Mouse (Mus musculus) hindbrain, embryonic 12.5 days (tissue): ENCODE data around the gene Eci1. TPM values are rescaled to one million over a fixed set of nuclear protein-coding genes. Genes with fewer than 3 reads are reported as not detected.

ENCODE experiments used
- ATAC-seq: fragments of 200-750 bp; cut with Nextera tagmentation; 2 replicates; pipeline ENCODE4 v1.8.0; 2017; ENCODE audit warnings: moderate TSS enrichment; ENCODE audit not compliant: low FRiP score
- H3K27ac ChIP-seq: fragments of 300-500 bp; sonication (generic); 2 replicates; pipeline ENCODE4 v1.5.1; 2016; ENCODE audit warnings: mild to moderate bottlenecking
- H3K27me3 ChIP-seq: fragments of 300-500 bp; sonication (generic); 2 replicates; pipeline ENCODE4 v1.6.1; 2016; ENCODE audit warnings: mild to moderate bottlenecking
- H3K36me3 ChIP-seq: fragments of 300-500 bp; sonication (generic); 2 replicates; pipeline ENCODE4 v1.6.1; 2016; ENCODE audit warnings: mild to moderate bottlenecking
- H3K4me1 ChIP-seq: fragments of 300-500 bp; sonication (generic); 2 replicates; pipeline ENCODE4 v1.6.1; 2016
- H3K4me2 ChIP-seq: fragments of 300-500 bp; sonication (generic); replicated peaks from 2 replicates; pipeline ENCODE4 v1.6.1; 2016; ENCODE audit warnings: mild to moderate bottlenecking
- H3K4me3 ChIP-seq: fragments of 300-500 bp; sonication (generic); 2 replicates; pipeline ENCODE4 v1.5.1; 2016; ENCODE audit warnings: mild to moderate bottlenecking
- H3K9ac ChIP-seq: fragments of 300-500 bp; sonication (generic); 2 replicates; pipeline ENCODE4 v1.6.1; 2016; ENCODE audit warnings: mild to moderate bottlenecking, moderate library complexity
- H3K9me3 ChIP-seq: fragments of 300-500 bp; sonication (generic); replicated peaks from 2 replicates; pipeline ENCODE4 v1.6.1; 2016; ENCODE audit warnings: mild to moderate bottlenecking
- whole genome bisulfite sequencing: fragments of 180-500 bp; shearing (Covaris S2); methylation state at CpG from one replicate; pipeline ENCODE4 v1.1.7; 2016; 5-methylcytosine and 5-hydroxymethylcytosine counted together
- polyA plus RNA-seq: library from polyadenylated mRNA; unstranded; fragments of >200 nt; fragmentation: Nextera tagmentation; extraction: Ambion mirVana; gene quantifications from 2 replicates; pipeline ENCODE4 v1.2.1, GENCODE M21; 2016

Eci1 gene
- polyA plus RNA-seq, 1 experiment from 2014 or later = 62.4 TPM

DNA sequence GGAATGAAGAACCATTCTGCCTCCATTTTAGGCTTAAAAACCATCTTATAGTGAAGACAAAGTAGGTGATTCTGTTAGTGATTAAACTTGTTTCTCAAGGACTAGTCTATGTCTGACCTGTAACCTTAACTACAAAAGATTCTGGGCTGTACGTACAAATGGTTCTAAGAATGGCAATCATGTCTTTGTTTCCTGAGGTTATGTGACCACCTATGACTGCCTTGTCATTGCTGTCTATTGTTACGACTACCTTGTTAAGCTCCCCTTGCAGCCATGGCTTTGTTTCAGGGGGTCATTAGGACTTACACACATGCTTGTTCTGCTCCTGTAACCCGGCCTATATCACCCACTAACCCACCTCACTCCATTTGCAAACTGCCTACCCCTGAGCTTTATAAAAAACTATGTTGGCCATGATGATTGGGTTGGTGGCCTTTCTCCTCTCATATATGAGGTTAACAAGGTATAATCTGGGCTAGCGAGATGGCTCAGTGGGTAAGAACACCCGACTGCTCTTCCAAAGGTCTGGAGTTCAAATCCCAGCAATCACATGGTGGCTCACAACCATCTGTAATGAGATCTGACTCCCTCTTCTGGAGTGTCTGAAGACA lies 42.3 kb downstream of the Eci1 start:
- no peak for ATAC-seq
- Histone ChIP-seq H3K4me2 (no peak overlapping the region), H3K27me3 (no peaks in the 10 kb centered on the region), H3K9ac (no peak overlapping the region), H3K4me1 (peaks cover 26% of the 10 kb centered on the region), H3K4me3 (no peak overlapping the region), H3K27ac (no peak overlapping the region), H3K36me3 (peaks cover 6% of the 10 kb centered on the region; the same call in 1 of the 2 replicates), H3K9me3 (no peaks in the 10 kb centered on the region)
- 93% methylated on average over 5 of the region's 5 CpGs for WGBS

DNA sequence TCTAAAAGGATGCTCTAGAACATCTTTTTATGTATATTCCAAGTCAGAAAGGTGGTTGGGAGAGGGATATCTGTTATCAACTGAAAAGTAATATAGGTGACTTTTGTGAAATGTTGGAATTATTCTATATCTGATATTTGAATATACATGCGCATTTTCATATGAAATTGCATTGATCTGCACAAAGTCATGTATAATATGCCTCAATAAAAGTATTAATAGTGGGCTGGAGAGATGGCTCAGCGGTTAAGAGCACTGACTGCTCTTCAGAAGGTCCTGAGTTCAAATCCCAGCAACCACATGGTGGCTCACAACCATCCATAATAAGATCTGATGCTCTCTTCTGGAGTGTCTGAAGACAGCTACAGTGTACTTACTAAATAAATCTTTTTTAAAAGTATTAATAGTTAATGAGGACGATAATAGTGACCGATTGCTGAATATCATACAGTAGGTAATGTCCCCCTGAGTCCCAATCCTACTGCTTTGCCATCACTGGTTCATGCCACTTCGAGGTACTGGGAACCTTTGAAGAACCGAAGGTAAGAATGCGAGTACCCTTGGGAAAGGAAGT lies 43.0 kb downstream of the Eci1 start:
- Histone ChIP-seq H3K4me2 (peak overlapping the region; percentile 93), H3K4me3 (peak overlapping the region; percentile 90), H3K4me1 (peaks cover 32% of the 10 kb centered on the region), H3K27me3 (no peaks in the 10 kb centered on the region), H3K9me3 (no peaks in the 10 kb centered on the region), H3K36me3 (peaks cover 13% of the 10 kb centered on the region), H3K27ac (peak overlapping the region; percentile 88), H3K9ac (peak overlapping the region; percentile 91)
- ATAC-seq = no peak; the same call in 1 of the 2 replicates
- WGBS = 16% methylated on average over 7 of the region's 7 CpGs

DNA sequence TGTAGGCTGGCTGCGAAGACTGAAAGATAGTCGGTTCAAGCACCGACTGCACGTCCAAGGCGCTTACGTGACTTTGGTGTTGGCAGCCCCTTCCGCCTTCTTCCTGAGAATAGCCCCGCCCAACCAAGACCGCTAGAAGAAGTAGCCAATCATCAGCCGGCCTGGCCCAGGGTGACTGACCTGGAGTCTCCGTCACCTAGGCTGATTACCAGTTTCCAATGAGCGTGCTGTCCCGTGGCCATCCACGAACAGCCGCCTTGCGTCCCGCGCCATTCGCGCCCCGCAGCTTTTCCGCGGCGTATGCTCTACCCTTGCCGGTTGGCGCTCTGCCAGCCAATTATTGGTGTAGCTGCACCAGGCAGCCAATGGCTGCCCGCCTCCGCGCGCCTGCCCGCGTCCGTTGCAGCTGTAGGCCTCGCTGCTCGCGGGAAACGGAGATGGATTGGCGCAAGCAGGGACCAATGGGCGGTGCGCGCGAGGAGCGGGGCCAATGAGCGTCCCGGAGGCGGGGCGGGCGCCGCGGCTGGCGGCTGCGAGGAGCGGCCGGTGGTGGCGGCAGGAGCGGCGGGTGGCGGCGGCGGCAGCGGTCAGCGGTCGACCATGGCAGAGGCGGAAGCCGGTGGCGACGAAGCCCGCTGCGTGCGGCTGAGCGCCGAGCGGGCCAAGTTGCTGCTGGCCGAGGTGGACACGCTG lies 43.6 kb downstream of the Eci1 start, which contains the start of the genes E4f1 and Pgp:
E4f1 (minus strand) TSS at position 404 of the 693 bp plus-strand sequence.
Pgp (plus strand) TSS at position 483 of the 693 bp plus-strand sequence.
- H3K27me3 ChIP-seq = no peaks in the 10 kb centered on the region
- H3K4me3 ChIP-seq = peak within 1 kb of the TSS; percentile 90
- ATAC-seq = peak; percentile 98
- under 1% methylated on average over 58 of the region's 75 CpGs for WGBS
- peak within 1 kb of the TSS; percentile 91 for H3K9ac ChIP-seq
- peaks cover 19% of the 10 kb centered on the region for H3K36me3 ChIP-seq
- H3K27ac ChIP-seq = peak within 1 kb of the TSS; percentile 88
- H3K4me1 ChIP-seq = peaks cover 35% of the 10 kb centered on the region
- H3K4me2 ChIP-seq = peak within 1 kb of the TSS; percentile 93
- no peaks in the 10 kb centered on the region for H3K9me3 ChIP-seq

DNA sequence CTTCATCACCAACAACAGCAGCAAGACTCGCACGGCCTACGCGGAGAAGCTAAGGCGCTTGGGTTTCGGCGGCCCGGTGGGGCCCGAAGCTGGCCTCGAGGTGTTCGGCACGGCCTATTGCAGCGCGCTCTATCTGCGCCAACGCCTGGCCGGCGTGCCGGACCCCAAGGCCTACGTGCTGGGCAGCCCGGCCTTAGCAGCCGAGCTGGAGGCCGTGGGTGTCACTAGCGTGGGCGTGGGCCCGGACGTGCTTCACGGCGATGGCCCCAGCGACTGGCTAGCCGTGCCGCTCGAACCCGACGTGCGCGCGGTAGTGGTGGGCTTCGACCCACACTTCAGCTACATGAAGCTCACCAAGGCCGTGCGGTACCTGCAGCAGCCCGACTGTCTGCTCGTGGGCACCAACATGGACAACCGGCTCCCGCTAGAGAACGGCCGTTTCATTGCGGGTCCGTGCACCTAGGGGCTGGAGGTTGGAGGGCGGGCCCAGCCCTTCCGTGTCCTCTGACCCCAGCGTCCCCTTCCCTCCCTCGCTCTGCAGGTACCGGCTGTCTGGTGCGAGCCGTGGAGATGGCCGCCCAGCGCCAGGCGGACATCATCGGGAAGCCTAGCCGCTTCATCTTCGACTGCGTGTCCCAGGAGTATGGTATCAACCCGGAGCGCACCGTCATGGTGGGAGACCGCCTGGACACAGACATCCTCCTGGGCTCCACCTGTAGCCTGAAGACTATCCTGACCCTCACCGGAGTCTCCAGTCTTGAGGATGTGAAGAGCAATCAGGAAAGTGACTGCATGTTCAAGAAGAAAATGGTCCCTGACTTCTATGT lies 44.5 kb downstream of the Eci1 start:
- Histone ChIP-seq H3K4me1 (peaks cover 35% of the 10 kb centered on the region), H3K27me3 (no peaks in the 10 kb centered on the region), H3K4me3 (peak overlapping the region; percentile 90), H3K36me3 (peaks cover 28% of the 10 kb centered on the region), H3K27ac (peak overlapping the region; percentile 88), H3K9ac (peak overlapping the region; percentile 91), H3K9me3 (no peaks in the 10 kb centered on the region), H3K4me2 (peak overlapping the region; percentile 93)
- ATAC-seq = peak; percentile 11
- 1% methylated on average over 65 of the region's 68 CpGs for WGBS

DNA sequence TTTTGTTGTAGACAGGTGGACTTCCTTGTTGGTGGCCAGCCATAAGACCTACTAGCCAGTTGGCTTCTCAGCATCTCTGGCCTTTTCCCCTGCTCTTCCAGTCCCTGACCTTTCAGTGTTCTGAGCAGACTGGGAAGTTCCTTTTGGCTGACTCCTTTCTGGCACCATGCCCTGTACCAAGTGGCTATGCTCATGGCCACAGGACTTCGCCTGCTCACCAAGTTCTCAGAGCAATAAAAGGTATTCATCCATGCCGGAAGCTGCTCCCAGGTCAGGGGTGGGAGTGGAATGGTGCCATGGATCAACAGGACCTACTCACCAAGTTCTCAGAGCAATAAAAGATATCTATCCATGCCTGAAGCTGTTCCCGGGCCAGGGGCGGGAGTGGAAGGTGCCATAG lies 46.1 kb downstream of the Eci1 start:
- 87% methylated on average over 4 of the region's 4 CpGs for WGBS

DNA sequence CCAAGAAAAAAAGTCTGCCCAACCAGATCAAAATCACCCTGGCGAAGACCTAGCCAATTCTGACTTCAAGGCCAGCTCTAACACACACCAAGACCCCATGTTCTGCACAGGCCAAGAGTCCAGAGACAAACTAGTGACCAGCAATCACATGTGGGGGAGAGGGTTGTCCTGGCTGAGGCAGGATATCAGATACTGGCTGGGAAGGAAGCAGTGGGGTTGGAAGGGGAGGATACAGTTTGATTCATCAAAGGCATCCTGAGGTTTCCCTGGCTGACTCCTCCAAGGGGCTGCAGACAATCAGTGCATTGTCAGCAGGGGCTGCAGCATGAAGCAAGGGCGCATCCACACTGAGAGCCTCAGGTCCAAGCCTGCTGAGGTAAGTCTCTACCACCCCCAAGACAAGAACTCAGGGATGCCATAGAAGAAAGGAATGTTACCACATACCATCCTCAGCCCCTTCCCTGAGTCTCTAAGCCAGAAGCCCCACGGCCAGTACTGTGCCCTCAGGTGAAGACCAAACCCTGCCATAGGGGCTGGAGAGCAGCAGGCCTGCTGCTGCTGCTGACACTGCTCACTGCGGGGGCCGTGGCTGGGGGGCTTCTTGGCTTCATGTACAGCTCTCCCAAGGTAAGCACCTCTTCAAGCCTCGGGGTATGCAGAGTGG lies 47.3 kb downstream of the Eci1 start, which contains the start of gene Bricd5:
Bricd5 (plus strand) TSS at position 273 of the 664 bp plus-strand sequence.
- Histone ChIP-seq H3K4me1 (peaks cover 47% of the 10 kb centered on the region), H3K4me2 (0 out of 2 replicates have a peak within 1 kb of the TSS, but pooled peaks have one; percentile 8), H3K27me3 (no peaks in the 10 kb centered on the region), H3K27ac (peak within 1 kb of the TSS; percentile 23; the same call in 1 of the 2 replicates), H3K36me3 (peaks cover 44% of the 10 kb centered on the region), H3K4me3 (no peak within 1 kb of the TSS), H3K9me3 (no peaks in the 10 kb centered on the region), H3K9ac (0 out of 2 replicates have a peak within 1 kb of the TSS, but pooled peaks have one; percentile 9)
- 72% methylated on average over 6 of the region's 6 CpGs for WGBS
- no peak for ATAC-seq

More for the DNA sequence above, 46.1 kb downstream of the Eci1 start:
- Histone ChIP-seq H3K27me3 (no peaks in the 10 kb centered on the region), H3K4me1 (peaks cover 37% of the 10 kb centered on the region), H3K9me3 (no peaks in the 10 kb centered on the region), H3K4me2 (peak overlapping the region; percentile 93), H3K4me3 (no peak overlapping the region), H3K36me3 (peaks cover 42% of the 10 kb centered on the region), H3K9ac (peak overlapping the region; percentile 91; the same call in 1 of the 2 replicates), H3K27ac (no peak overlapping the region)
- no peak for ATAC-seq

DNA sequence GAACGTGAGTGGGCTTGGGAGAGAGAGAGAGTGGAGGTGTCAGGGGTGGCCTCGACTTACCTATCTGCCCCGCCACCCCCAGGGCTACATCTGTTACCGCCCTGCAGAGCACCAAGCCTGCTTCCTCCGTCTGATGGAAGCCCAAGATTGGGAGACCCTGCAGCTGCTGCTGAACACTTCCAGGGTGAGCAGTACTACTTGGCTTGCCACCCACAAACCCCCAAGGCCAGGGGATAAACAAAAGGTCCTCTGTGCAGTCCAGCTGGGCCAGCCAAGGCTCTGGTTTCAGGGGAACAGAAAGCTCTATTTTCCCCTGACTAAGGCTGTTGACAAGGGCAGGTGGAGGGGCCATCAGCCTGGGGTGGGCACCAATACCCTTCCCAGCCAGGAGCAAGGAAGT lies 48.1 kb downstream of the Eci1 start:
- 81% methylated on average over 5 of the region's 5 CpGs for WGBS
- H3K9ac ChIP-seq = no peak overlapping the region
- no peak overlapping the region for H3K4me3 ChIP-seq
- no peaks in the 10 kb centered on the region for H3K9me3 ChIP-seq
- no peak overlapping the region for H3K4me2 ChIP-seq
- H3K4me1 ChIP-seq = peaks cover 47% of the 10 kb centered on the region
- no peak for ATAC-seq
- H3K27me3 ChIP-seq = no peaks in the 10 kb centered on the region
- H3K36me3 ChIP-seq = peaks cover 44% of the 10 kb centered on the region
- peak overlapping the region; percentile 23; the same call in 1 of the 2 replicates for H3K27ac ChIP-seq

DNA sequence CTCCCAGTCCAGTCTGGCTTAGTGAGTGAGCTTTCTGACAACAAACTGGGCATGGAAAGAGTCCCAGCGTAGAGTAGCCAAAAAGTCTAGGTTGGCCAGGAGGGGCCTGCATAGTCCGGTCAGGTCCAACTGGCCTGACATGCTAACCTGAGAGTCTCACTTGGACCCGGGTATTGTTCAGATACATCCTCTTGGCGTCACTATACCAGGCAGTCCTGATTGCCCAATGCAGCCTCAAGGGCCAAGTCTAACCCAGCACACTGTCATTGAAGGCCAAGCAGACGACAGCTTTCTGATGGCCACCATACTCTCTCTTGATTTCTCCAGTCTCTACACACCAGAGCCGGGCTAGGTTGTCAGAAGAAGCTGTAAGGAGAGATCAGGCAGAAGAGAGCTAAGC lies 49.1 kb downstream of the Eci1 start:
- WGBS = 89% methylated on average over 6 of the region's 6 CpGs
- H3K9ac ChIP-seq = no peak overlapping the region
- ATAC-seq = no peak
- H3K9me3 ChIP-seq = no peaks in the 10 kb centered on the region
- no peaks in the 10 kb centered on the region for H3K27me3 ChIP-seq
- no peak overlapping the region for H3K27ac ChIP-seq
- H3K4me3 ChIP-seq = no peak overlapping the region
- peaks cover 44% of the 10 kb centered on the region for H3K36me3 ChIP-seq
- H3K4me1 ChIP-seq = peaks cover 47% of the 10 kb centered on the region
- H3K4me2 ChIP-seq = no peak overlapping the region

DNA sequence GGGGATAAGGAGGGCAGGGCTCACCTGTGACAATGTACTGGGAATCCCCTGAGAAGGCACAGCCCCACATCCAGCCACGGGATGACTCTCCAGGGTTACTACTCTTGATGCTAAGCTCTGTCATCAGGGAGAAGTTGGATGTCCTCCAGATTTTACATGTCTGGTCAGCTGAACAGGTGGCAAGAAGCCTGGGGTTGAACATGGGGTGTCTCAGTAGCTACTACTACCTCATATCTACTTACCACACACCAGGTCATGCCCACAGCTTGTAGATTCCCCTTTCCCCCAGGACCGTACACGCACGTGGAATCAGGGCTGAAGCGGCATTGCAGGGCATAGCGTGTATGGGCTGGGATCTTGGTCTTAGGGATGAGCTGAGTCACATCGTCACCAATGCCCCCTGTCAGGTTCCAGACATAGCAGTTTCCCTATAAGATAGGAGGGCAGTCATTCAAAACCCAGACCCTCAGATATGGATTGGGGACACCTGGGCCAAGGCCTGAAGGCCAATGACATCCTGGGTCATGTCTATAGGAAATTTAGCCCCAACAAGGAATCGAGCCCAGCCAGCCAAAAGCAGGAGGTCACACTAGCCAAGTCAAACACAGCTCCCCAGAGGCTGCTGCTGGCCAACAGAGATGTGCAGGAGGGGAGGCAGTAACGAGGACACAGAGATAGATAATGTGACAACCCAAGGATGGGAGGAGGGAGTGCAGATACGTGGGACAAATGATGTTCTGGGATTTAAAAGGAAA lies 49.8 kb downstream of the Eci1 start:
- peaks cover 44% of the 10 kb centered on the region for H3K36me3 ChIP-seq
- H3K4me2 ChIP-seq = no peak overlapping the region
- ATAC-seq = no peak
- H3K4me1 ChIP-seq = peaks cover 43% of the 10 kb centered on the region
- WGBS = 89% methylated on average over 10 of the region's 10 CpGs
- H3K4me3 ChIP-seq = no peak overlapping the region
- H3K27ac ChIP-seq = no peak overlapping the region
- no peak overlapping the region for H3K9ac ChIP-seq
- no peaks in the 10 kb centered on the region for H3K27me3 ChIP-seq
- H3K9me3 ChIP-seq = no peaks in the 10 kb centered on the region

DNA sequence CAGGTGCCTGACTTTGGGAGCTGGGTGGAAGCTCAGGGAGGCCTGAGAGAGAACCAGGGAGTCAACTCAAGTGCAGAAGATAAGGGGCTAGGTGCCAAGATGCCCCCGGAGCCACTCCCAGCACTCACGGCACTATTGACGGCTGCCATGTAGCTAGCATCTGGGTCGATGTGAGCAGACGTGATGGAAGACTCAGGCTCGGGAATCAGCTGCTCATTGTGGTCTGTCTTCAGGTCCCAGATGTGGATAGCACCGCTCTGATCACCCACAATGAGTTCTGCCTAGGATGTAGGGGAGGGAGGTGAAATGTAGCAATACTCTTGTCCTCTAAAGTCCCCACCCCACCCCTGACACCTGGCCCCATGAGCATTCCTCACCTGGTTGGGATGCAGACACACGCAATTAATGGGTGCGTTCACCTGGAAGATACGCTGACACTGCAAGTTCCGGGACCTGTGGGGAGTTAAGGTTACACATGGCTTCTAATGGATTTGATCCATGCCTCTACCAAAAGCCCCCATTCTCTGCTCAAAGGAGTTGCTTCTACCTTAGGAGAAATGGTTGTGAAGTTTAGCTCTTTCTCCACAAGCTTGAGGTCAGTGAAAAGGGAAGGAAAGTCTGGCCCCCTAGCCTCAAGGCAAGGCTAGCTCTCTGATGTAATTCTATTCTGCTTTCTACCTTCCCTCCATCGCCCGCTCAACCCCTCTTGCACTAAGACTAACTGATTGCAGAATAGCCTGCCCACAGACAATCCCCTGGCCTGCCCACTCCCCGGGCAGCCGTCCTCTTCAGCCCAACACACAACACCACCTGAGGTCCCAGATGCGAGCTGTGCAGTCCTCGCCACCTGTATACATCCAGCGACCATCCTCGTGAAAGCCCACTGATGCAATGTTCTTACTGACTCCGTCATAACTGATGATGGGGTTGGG lies 50.9 kb downstream of the Eci1 start:
- H3K9me3 ChIP-seq = no peaks in the 10 kb centered on the region
- H3K4me3 ChIP-seq = no peak overlapping the region
- H3K27ac ChIP-seq = no peak overlapping the region
- no peak for ATAC-seq
- no peaks in the 10 kb centered on the region for H3K27me3 ChIP-seq
- peaks cover 44% of the 10 kb centered on the region for H3K36me3 ChIP-seq
- peak overlapping the region; percentile 62; the same call in 1 of the 2 replicates for H3K4me2 ChIP-seq
- peak overlapping the region; percentile 85 for H3K9ac ChIP-seq
- peaks cover 32% of the 10 kb centered on the region for H3K4me1 ChIP-seq
- WGBS = 93% methylated on average over 20 of the region's 20 CpGs
